Mouse (Mus musculus) heart, embryonic 14.5 days (tissue): Measurements from ENCODE around the gene Fam149a. TPM values are rescaled to one million over a fixed set of nuclear protein-coding genes. Genes with fewer than 3 reads are reported as not detected.
"Not testable (repeated sequence)": the region's sequence is repeated elsewhere in the genome, so short reads cannot be mapped to it uniquely, and the experiment has no call there.

Source experiments
- ATAC-seq: fragments of 200-750 bp; cut with Nextera tagmentation; 2 replicates; pipeline ENCODE4 v1.8.0; 2017; ENCODE audit warnings: low read depth, moderate TSS enrichment; ENCODE audit not compliant: insufficient number of reproducible peaks, insufficient read depth, low FRiP score
- H3K27ac ChIP-seq, 2 experiments: fragments of 200-500 bp in 1 of 2; fragments of 300-500 bp in 1 of 2; sonication (generic) in 1 of 2; replicated peaks in 1 of 2; 2 replicates each; pipeline ENCODE4 v1.5.1; 2012 to 2014; ENCODE audit warnings: low read depth in 2 of 2, low read length in 2 of 2, control low read depth in 1 of 2, mild to moderate bottlenecking in 1 of 2, mixed read lengths in 1 of 2; ENCODE audit not compliant: control insufficient read depth in 1 of 2, insufficient read depth in 1 of 2
- H3K27me3 ChIP-seq: fragments of 300-500 bp; sonication (generic); 2 replicates; pipeline ENCODE4 v1.6.1; 2014; ENCODE audit warnings: mild to moderate bottlenecking, low read length, control low read depth; ENCODE audit not compliant: control insufficient read depth, insufficient read depth
- H3K36me3 ChIP-seq: fragments of 300-500 bp; sonication (generic); 2 replicates; pipeline ENCODE4 v1.6.1; 2014; ENCODE audit warnings: mild to moderate bottlenecking, control low read depth, low read length, mixed read lengths; ENCODE audit not compliant: control insufficient read depth, insufficient read depth
- H3K4me1 ChIP-seq, 2 experiments: fragments of 200-500 bp in 1 of 2; fragments of 300-500 bp in 1 of 2; sonication (generic) in 1 of 2; 2 replicates each; pipeline ENCODE4 v1.6.1; 2012 to 2014; ENCODE audit warnings: low read length in 2 of 2, control low read depth in 1 of 2, mixed read lengths in 1 of 2; ENCODE audit not compliant: control insufficient read depth in 2 of 2, insufficient read depth in 2 of 2
- H3K4me2 ChIP-seq: fragments of 300-500 bp; sonication (generic); 2 replicates; pipeline ENCODE4 v1.6.1; 2014; ENCODE audit warnings: mild to moderate bottlenecking, low read length
- H3K4me3 ChIP-seq, 2 experiments: fragments of 200-500 bp in 1 of 2; fragments of 300-500 bp in 1 of 2; sonication (generic) in 1 of 2; 2 replicates each; pipeline ENCODE4 v1.5.1; 2012 to 2014; ENCODE audit warnings: low read length in 2 of 2, mild to moderate bottlenecking in 2 of 2, control low read depth in 1 of 2, low read depth in 1 of 2, moderate library complexity in 1 of 2; ENCODE audit not compliant: control insufficient read depth in 1 of 2, insufficient read depth in 1 of 2
- H3K9ac ChIP-seq: fragments of 300-500 bp; sonication (generic); 2 replicates; pipeline ENCODE4 v1.6.1; 2014; ENCODE audit warnings: mild to moderate bottlenecking, low read length
- H3K9me3 ChIP-seq: fragments of 300-500 bp; sonication (generic); 2 replicates; pipeline ENCODE4 v1.6.1; 2016; ENCODE audit warnings: low read length, control low read depth; ENCODE audit not compliant: control insufficient read depth
- WGBS: fragments of 180-500 bp; shearing (Covaris S2); extraction: QIAGEN DNeasy Blood & Tissue Kit; methylation state at CpG from one replicate; pipeline ENCODE4 v1.1.7; 2014; 5-methylcytosine and 5-hydroxymethylcytosine counted together
- polyA plus RNA-seq: library from polyadenylated mRNA; unstranded; fragments of >200 nt; fragmentation: Nextera tagmentation; extraction: Ambion mirVana; gene quantifications from 2 replicates; pipeline ENCODE4 v1.2.1, GENCODE M21; 2014

Fam149a gene
- polyA plus RNA-seq, 1 experiment from 2014 or later, result 3.6 TPM

GRCm38 (mm10) chr8:45330856-45331255, 51.2 kb downstream of the Fam149a start:
- Histone ChIP-seq H3K4me3 (no peak overlapping the region), H3K9me3 (no peaks in the 10 kb centered on the region), H3K27ac (no peak overlapping the region), H3K27me3 (no peaks in the 10 kb centered on the region), H3K36me3 (no peaks in the 10 kb centered on the region), H3K4me1 (peaks cover 3 to 5% of the 10 kb centered on the region in 2 experiments; a peak in 1 of 4 replicates), H3K4me2 (no peak overlapping the region), H3K9ac (no peak overlapping the region)
- ATAC-seq, result no peak
- 59% methylated on average over 3 of the region's 3 CpGs for WGBS

GRCm38 (mm10) chr8:45329206-45329980, 52.7 kb downstream of the Fam149a start:
- Histone ChIP-seq H3K4me1 (peaks cover 3 to 5% of the 10 kb centered on the region in 2 experiments; a peak in 1 of 4 replicates), H3K27me3 (no peaks in the 10 kb centered on the region), H3K4me2 (no peak overlapping the region), H3K4me3 (no peak overlapping the region), H3K9ac (no peak overlapping the region), H3K27ac (no peak overlapping the region), H3K9me3 (no peaks in the 10 kb centered on the region), H3K36me3 (no peaks in the 10 kb centered on the region)
- ATAC-seq, result no peak
- 87% methylated on average over 6 of the region's 6 CpGs for WGBS

DNA sequence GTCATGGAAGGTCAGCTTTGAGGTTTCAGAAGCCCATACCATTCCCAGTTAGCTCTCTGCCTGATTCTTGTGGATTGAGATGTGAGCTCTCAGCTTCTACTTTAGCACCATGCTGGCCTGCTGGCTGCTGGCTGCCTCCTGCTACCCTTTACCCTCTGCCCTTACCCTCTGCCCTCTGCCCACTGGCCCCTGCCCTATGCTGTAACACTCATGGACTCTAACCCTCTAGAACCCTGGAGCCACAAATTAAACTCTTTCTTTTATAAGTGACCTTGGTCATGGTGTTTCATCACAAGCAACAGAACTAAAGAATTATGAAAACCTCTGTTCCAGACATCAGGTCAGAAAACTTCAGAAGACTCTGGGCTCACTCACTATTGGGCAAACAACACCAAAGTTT, 55.0 kb downstream of the Fam149a start:
- not testable (repeated sequence) for H3K36me3 ChIP-seq, H3K9me3 ChIP-seq

GRCm38 (mm10) chr8:45324151-45324550, 57.9 kb downstream of the Fam149a start:
- H3K27ac ChIP-seq, result no peak overlapping the region
- H3K4me2 ChIP-seq, result no peak overlapping the region
- H3K4me3 ChIP-seq, result no peak overlapping the region
- 78% methylated on average over 4 of the region's 4 CpGs for WGBS
- no peak for ATAC-seq
- no peaks in the 10 kb centered on the region for H3K36me3 ChIP-seq
- no peaks in the 10 kb centered on the region for H3K27me3 ChIP-seq
- H3K9me3 ChIP-seq, result no peaks in the 10 kb centered on the region
- H3K4me1 ChIP-seq, result no peaks in the 10 kb centered on the region; a peak in 1 of 4 replicates
- no peak overlapping the region for H3K9ac ChIP-seq

More for the DNA sequence above, 55.0 kb downstream of the Fam149a start:
- not testable (repeated sequence) for H3K27me3 ChIP-seq, H3K9ac ChIP-seq, H3K4me3 ChIP-seq, H3K27ac ChIP-seq, H3K4me2 ChIP-seq, H3K4me1 ChIP-seq, ATAC-seq

DNA sequence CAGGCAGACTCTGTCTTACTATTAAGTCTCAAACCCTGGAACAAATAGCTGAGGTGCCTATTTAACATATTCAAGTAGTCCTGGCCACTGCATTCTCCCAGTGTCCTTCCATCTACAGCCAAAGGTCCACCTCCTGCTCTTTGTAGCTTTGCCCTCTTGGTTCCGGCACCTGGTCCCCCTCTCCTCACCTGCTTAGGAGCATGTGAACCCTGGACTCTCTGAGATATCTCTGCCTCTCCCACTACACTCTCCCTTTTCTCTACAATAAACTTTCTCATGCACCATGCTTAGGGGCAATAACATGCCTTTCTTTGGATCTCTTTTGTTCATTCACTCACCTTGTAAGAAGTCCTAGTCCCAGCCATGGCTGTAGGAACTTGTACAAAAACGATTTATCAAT, 60.7 kb downstream of the Fam149a start:
- Histone ChIP-seq H3K27ac (no peak overlapping the region), H3K9me3 (no peaks in the 10 kb centered on the region), H3K27me3 (no peaks in the 10 kb centered on the region), H3K4me1 (no peaks in the 10 kb centered on the region; a peak in 1 of 4 replicates), H3K36me3 (no peaks in the 10 kb centered on the region), H3K9ac (no peak overlapping the region), H3K4me2 (no peak overlapping the region), H3K4me3 (no peak overlapping the region)
- 79% methylated on average over 2 of the region's 2 CpGs for WGBS
- ATAC-seq, result no peak

GRCm38 (mm10) chr8:45320930-45321329, 61.2 kb downstream of the Fam149a start:
- H3K4me3 ChIP-seq, result no peak overlapping the region
- no peaks in the 10 kb centered on the region for H3K36me3 ChIP-seq
- no peaks in the 10 kb centered on the region for H3K9me3 ChIP-seq
- no peak overlapping the region for H3K27ac ChIP-seq
- 38% methylated on average over 1 of the region's 1 CpGs for WGBS
- no peak overlapping the region for H3K9ac ChIP-seq
- H3K4me1 ChIP-seq, result no peaks in the 10 kb centered on the region; a peak in 1 of 4 replicates
- no peak overlapping the region for H3K4me2 ChIP-seq
- H3K27me3 ChIP-seq, result no peaks in the 10 kb centered on the region
- no peak for ATAC-seq

DNA sequence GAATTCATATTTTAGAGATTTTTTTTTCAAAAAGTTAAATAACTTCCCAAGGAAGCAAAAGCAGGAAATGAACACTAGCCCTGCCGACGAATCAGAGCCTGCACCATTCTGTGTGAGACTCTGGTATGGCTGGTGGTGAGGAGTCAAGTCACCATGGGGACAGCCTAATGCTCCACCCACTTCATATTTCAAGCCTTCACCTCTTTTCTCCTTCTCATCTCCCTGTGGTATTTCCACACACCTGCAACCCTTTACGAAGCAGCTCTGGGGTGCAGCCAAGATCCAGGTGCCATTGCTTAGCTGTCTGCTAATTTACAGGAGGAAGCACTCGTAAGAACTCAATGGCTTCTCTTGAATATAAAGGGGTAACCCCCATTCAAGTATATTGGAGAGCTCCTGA, 71.1 kb downstream of the Fam149a start:
- ATAC-seq, result no peak
- Histone ChIP-seq H3K4me3 (no peak overlapping the region), H3K27ac (no peak overlapping the region), H3K9ac (no peak overlapping the region), H3K9me3 (no peaks in the 10 kb centered on the region), H3K4me2 (no peak overlapping the region), H3K4me1 (no peaks in the 10 kb centered on the region), H3K27me3 (no peaks in the 10 kb centered on the region), H3K36me3 (no peaks in the 10 kb centered on the region)
- WGBS, result 83% methylated on average over 4 of the region's 4 CpGs

- no peak within 1 kb of the TSS for H3K4me3 ChIP-seq
- no peak within 1 kb of the TSS for H3K4me2 ChIP-seq
- WGBS, result 86% methylated on average over 13 of the region's 13 CpGs
- no peaks in the 10 kb centered on the region for H3K9me3 ChIP-seq
- H3K9ac ChIP-seq, result no peak within 1 kb of the TSS
- H3K27ac ChIP-seq, result no peak within 1 kb of the TSS
- H3K36me3 ChIP-seq, result no peaks in the 10 kb centered on the region
- H3K4me1 ChIP-seq, result no peaks in the 10 kb centered on the region
- ATAC-seq, result no peak
- no peaks in the 10 kb centered on the region for H3K27me3 ChIP-seq
Observed at GRCm38 (mm10) chr8:45308366-45308765, 73.7 kb downstream of the Fam149a start, which contains the start of gene Gm45753. Gm45753 (minus strand) TSS chr8:45308466.
